Mouse (Mus musculus) ES-CJ7 (cell line): ENCODE measurements around the gene L3mbtl2.
"Not testable (repeated sequence)": the region's sequence is repeated elsewhere in the genome, so short reads cannot be mapped to it uniquely, and the experiment has no call there.

Source experiments
- DNase-seq: peaks from one replicate; pipeline ENCODE4 v3.0.0; 2011; ENCODE audit warnings: low read depth, low spot score

The L3mbtl2 gene

DNA sequence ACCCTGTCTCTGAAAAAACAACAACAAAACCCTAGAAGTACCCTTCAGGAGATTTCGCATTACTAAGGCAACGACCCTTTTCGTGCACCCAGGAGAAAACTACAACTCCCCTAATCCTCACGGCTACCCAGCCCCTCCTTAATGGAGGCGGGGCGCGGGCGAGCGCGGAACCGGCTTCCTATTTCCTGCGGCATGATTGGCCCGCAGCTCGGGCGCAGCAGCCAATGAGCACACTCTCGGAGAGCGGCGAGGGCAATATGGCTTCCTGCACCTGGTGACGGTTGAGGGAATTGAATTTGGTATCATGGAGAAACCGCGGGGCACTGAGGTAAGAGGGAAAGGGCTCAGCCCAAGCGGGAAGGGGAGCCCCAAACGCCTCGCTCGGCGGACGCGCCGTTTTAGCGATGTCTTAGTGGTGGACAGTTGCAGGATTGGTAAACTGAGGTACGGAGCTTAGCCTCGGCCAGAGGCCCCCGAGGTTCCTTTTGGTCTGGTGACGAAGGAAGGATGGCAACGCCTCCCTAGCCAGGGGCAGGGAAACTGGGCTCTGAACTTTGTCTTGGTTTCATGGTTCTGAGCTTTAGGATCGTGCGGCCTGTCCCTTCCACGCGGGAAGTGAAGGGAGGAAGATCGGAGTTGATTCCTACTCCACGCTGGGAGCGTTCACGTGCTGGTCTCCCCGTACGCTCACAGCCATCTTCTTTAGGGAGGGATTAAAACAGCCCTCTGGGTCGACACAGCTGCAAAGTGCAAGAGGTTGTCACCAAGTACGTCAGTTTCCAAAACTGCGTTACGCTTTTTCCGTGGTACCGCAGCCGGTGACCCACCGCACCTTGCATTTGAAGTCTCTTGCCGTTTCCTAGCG, at the start of gene L3mbtl2:
Gene L3mbtl2 (plus strand): TSS at position 193 of the 865 bp plus-strand sequence.
- DNase-seq: peak; percentile 94

GRCm38 (mm10) chr15:81649516-81650455, 13.9 kb upstream of the L3mbtl2 start:
- no peak for DNase-seq

DNA sequence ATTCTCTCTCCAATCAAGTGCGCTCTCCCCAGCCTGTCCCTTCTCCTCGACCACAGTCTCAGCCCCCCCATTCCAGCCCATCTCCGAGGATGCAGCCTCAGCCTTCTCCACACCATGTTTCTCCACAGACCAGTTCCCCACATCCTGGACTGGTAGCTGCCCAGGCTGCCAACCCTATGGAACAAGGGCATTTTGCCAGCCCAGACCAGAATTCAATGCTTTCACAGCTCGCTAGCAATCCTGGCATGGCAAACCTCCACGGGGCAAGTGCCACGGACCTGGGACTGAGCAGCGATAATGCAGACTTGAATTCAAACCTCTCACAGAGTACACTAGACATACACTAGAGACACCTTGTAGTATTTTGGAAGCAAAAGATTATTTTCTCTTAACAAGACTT, 13.1 kb upstream of the L3mbtl2 start:
- DNase-seq: no peak

GRCm38 (mm10) chr15:81661701-81662100, 2.0 kb upstream of the L3mbtl2 start:
- DNase-seq: peak; percentile 56

DNA sequence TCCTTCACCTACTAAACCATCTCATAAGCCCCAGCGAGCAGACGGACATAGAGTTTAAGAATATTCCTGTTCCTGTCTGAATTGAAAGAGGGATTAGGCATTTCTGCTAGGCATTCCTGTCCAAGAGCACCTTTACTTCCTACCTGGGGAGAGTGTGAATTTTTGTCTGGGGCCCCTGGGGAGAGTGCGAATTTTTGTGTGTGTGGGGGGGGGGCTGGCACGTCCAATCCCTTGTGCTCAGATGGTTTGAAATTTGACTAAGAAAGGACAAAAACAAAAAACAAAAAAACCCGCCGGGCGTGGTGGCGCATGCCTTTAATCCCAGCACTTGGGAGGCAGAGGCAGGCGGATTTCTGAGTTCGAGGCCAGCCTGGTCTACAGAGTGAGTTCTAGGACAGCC, 408 bp upstream of the L3mbtl2 start:
- DNase-seq: peak; percentile 83

GRCm38 (mm10) chr15:81666957-81667356, 3.3 kb downstream of the L3mbtl2 start:
- DNase-seq: peak; percentile 80

DNA sequence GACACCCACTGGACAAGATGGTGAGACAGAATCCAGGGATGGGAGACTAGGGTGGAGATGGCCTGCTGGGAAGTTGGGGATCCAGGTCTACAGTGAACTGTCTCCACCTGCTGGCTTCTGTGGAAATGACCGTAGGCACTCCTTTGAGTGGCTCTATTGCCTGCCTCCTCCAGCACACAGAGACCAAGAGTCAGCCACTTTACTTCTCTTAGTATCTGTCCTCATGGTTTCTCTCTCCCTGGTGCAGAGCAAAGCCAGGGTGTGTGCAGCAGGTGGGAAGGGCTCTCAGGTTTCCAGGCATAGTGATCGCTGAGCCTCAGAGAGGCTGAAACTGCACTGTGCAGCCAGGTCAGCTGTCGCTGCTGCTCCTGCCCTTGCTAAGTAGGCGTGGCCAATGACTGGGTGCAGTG, 6.5 kb downstream of the L3mbtl2 start:
- peak; percentile 77 for DNase-seq

DNA sequence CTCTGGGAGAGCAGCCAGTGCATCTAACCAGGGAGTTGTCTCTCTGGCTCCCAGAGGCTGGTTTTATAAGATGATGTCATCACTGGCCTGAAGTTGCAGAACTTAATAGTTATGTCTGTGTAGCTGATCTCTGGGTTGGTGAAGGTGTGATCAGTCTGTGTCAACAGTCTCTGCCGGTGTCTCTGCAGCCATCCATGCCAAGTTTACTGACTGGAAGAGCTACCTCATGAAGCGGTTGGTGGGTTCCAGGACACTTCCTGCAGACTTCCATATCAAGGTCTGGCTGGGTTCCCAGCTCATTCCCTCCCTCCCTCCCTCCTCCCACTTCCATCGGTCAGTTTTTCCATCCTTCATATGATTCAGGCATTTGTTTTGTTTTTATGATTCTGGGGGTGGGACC, 12.9 kb downstream of the L3mbtl2 start:
- no peak for DNase-seq

DNA sequence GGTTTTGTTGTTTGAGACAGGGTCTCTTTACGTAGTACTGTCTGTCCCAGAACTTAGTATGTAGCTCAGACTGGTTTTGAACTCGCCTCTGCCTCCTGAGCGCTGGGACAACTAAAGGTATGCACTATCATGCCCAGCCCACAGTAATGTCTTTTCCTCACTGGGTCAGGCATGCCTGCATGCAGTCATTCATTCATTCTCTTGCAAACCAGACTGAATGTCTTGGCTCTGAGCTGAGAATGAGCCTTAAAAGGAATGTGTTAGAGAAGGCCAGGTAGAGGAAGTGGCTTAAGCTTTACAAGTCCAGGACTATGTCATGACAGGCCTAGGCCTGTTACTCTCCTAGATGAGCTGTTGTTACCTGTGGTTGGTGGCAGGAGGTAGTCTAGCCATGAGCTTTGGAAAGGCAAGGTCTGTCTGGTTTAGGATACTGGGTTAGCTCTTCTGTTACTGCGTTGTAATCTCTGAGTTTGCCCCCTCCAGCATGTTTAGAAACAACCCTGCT, 16.7 kb downstream of the L3mbtl2 start:
- DNase-seq: no peak

DNA sequence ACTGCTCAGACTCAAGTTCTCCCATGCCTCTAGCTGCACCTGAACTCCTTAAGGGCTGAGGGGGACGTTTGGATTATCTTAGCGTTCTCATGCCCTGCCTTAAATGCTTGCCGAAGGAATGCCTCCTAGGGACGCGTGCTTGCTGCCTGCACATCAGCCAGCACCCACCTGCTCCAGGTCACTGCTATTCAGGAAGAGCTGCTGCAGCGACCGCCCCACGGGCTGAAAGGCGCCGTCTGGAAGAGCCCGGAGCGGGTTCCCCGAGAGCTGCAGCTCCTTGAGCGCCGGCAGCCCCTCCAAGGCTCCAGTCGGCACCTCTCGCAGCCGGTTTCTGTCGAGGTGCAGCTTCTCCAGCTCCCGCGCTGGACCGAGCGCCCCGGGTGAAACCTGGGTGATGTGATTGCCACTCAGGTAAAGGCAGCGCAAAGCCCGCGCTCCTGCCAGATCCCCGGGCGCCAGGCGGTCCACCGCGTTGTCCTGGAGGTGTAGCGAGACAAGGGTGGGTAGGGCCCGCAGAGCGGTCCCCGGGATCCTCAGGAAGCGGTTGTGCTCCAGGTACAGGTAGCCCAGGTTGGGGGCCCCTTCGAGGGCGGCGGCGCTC, 29.8 kb downstream of the L3mbtl2 start:
- DNase-seq: no peak

GRCm38 (mm10) chr15:81693967-81694881, 30.5 kb downstream of the L3mbtl2 start:
- DNase-seq: peak; percentile 80

DNA sequence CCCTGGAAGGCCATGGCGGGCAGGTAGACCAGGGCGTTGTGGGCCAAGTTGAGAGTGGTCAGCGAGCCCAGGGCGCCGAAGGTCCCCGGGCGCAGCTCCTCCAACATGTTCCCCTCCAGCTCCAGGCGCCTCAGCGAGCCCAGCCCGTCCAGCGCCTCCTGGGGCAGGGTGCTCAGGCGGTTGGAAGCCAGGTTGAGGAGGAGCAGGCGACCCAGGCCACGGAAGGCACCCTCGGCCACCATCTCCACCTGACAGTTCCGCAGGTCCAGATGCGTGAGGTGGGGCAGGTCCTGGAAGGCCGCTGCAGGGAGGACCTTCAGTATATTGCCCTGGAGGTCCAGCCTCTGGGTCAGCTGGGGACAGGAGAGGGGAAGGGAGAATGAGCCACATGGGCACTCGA, 31.2 kb downstream of the L3mbtl2 start:
- DNase-seq: no peak

DNA sequence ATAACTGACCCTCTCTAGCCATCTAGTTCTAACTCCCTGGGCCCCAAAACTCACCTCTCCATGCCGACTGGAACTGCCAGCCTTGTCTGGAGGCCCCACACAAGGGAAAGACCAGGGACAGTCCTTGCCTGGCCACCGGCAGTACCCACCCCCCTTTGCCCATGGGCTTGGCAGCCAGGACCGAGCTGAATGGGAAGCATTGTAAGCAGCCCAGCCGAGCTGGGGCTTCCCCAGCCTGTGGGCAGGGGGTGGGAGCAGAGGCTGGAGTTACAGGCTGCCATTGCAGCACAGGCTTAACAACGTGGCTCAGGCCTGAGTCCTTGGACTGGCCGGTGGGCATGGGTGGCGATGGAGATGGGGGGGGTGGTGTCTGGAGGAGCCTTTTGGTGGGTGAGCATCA, 33.5 kb downstream of the L3mbtl2 start, which contains the start of gene Chadl:
Gene Chadl (minus strand): TSS at position 113 of the 400 bp plus-strand sequence.
- DNase-seq: no peak

GRCm38 (mm10) chr15:81697847-81698246, 34.2 kb downstream of the L3mbtl2 start:
- DNase-seq: peak; percentile 66

DNA sequence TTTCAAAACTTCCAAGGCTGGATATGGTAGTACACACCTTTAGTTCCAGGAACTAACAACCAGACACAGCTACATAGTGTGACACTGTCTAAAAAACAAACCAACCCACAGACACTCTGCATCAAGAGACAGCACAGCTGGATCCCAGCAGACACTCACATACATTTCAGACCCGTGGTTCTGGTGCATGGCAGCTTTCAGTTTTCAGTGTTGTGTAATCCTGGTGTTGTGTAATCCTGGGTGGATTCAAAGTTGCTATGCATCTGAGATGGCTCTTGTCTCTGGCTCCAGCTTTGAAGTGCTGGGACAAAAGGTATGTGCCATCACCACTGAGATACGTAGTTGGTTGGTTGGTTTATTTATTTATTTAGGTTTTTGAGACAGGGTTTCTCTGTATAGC, 34.8 kb downstream of the L3mbtl2 start:
- no peak for DNase-seq

- peak; percentile 71 for DNase-seq
Observed at GRCm38 (mm10) chr15:81700161-81700560, 36.5 kb downstream of the L3mbtl2 start.

- DNase-seq: peak; percentile 89
Observed at GRCm38 (mm10) chr15:81700601-81701000, 36.9 kb downstream of the L3mbtl2 start.

DNA sequence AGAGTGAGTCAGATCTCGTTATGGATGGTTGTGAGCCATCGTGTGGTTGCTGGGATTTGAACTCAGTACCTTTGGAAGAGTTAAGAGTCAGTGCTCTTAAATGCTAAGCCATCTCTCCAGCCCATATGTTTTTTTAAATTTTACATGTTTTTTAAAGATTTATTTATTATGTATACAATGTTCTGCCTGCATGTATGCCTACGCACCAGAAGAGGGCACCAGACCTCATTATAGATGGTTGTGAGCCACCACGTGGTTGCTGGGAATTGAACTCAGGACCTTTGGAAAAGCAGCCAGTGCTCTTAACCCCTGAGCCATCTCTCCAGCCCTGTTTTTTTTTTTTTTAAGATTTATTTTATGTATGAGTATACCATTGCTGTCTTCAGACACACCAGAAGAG, 37.7 kb downstream of the L3mbtl2 start:
- DNase-seq: not testable (repeated sequence)

DNA sequence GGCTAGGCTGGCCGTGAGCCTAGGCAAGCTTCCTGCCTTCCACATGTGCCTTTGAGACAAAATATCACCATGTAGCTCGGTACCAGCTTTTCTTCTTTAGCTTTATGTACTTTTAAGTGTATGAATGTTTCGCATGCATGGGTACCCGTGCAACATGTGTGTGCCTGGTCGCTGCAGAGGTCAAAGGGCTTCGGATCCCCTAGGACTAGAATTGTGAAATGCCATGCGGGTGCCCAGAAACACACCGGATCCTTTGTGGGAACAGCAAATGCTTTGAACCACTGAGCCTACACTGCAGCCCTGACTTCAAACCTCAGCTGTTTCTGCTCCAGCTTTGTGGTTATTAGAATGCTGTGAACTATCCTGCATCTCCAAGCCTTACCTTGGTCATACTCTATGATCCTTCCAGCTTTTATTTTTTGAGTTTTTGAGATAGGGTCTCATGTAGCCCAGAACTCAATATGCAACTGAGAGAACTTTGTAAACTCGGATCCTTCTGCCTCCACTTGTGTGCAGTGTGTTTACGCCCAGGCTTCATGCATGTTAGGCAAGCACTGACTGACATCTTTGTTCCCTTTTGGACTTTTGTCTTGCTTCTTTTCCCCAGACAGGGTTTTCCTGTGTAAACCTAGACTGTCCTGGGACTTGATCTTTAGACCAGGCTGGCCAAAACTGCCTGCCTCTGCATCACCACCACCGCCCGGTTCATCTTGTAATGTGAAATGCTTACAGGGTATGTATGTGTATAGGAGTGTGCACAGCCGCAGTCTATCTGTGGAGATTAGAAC, 38.8 kb downstream of the L3mbtl2 start:
- DNase-seq: no peak

- no peak for DNase-seq
Observed at GRCm38 (mm10) chr15:81703094-81703489, 39.4 kb downstream of the L3mbtl2 start.
